Mouse (Mus musculus) right cerebral cortex, postnatal 4 days (tissue): ENCODE data around the gene Ncs1.

Experiments used
- DNase-seq: peaks from one replicate; pipeline ENCODE4 v3.0.0-alpha.2; 2022

The Ncs1 gene

DNA sequence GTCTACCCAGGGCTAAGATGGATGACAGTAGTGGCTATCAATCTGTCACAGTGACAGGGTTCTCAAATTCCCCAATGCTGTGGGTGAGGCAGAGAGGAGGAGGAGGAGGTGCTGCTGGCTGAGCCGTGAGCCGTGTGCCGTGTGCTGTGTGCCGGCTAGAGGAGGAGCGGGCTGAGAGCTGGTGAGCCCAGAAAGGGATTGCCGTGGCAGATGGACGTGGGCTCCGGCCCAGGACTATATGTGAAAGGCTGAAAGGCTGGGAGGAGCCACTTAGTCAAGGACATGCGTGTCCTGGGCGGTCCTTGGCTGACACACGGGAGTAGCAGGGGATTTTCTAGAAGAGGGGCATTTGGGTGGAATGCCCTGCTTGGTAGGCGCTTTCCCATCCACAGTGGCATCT lies 37.3 kb downstream of the Ncs1 start:
- no peak for DNase-seq

DNA sequence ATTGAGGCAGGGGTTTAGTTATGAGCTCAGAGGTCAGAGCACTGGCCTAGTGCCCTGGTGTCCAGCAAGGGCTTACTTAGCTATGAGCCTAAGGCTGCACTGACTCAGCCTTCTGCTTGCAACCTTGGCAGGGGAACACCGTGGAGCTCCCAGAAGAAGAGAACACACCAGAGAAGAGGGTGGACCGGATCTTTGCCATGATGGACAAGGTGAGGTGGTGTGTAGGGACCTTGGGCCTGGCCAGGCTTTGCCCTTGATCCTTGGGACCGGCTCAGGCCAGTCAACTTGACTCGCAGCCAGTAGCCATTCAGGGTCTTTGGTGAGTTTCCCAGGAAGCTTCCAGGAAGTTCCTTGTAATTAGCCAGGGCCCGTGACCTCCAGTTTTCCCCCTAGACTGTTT lies 38.9 kb downstream of the Ncs1 start:
- no peak for DNase-seq

- DNase-seq = peak; percentile 80
Observed at GRCm38 (mm10) chr2:31291421-31291820, 45.8 kb downstream of the Ncs1 start.

DNA sequence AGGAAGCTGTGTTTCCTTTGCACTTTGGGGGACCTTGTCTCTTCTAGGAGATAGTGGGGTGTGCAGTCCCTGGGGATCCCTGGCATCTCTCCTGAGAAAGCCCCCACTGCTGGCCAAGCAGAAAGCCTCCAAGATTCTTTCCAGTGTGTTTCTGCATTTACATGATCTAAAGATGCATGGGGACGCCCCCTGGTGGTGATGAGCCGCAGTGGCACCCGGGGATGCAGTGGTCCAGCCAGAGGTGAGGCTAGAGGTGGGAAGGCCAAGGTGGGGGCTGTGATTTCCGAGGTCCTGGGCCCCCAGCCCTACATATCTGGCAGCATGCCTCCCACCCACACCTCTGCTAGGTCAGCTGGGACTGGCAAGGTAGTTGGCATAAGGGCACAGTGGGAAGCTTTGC lies 49.4 kb downstream of the Ncs1 start:
- peak; percentile 81 for DNase-seq

GRCm38 (mm10) chr2:31296395-31296794 lies 50.8 kb downstream of the Ncs1 start:
- no peak for DNase-seq

DNA sequence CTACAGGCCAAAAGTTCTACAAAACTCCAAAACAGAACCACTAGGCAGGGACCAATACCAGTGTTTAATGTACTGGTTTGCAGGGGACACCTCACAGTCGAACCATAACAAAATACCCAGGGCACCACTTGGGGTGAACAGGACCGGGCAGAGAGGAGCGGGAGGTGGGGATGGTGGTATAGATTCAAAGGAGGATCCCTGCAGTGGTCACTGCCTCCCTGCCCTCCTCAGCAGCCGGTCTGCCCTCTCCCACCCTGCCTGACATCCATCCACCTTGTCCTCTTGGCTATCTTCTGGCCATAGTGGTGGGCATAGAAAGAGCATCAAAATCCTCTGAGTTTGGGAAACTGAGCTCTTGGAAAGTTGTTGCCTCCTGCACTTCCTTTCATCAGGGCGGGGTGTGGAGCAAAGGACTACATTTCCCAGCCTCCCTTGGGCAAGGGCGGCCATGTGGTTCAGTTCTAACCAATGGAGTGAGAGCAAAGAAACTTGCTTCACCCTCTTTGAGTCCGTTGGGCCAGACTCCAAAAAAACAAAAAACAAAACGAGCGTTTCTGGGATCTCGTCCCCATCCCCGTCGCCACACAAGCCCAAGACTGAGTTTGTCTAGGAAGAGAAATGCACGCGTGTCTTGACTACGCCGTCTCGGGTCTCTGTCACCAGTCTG lies 52.1 kb downstream of the Ncs1 start:
- no peak for DNase-seq

- DNase-seq = no peak
Observed at GRCm38 (mm10) chr2:31298814-31299213, 53.2 kb downstream of the Ncs1 start.

GRCm38 (mm10) chr2:31299266-31299665 lies 53.6 kb downstream of the Ncs1 start:
- DNase-seq = no peak

DNA sequence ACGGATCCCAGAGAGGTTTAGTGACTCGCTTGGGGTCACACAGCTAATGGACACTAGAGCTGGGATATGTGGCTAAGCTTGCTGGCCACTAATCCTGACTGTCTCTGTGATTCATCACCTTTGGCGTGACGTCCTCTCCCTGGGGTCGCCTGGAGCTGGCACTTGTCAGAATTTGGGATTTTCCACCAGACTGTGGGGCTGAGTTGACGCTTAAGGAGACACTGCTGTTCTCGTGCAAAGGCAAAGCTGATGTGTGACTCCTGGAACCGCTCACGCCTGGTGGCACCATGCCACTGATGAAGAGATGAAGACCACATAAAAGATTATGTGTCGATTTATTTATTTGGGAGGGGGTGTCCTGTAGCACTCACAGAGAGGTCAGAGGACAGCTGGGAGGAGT lies 54.4 kb downstream of the Ncs1 start:
- no peak for DNase-seq

DNA sequence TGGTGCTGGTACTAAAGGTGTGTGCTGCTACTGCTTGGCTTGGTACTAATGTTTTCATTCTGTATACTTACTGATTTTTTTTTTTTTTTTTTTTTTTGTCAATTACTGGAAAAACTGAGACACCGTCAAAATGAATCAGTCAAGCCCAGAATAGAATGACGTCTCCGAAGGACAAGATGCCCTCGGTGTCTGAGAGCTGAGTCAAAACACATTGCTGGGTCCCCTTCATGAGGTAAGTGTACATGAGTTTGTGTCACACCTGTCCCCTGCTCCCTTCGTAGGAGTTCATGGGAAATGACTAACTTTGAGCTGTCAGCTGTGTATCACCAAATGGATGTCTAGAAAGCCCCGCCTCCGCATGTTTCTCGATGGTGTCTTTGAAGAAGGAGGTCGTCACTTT lies 57.6 kb downstream of the Ncs1 start:
- no peak for DNase-seq

DNA sequence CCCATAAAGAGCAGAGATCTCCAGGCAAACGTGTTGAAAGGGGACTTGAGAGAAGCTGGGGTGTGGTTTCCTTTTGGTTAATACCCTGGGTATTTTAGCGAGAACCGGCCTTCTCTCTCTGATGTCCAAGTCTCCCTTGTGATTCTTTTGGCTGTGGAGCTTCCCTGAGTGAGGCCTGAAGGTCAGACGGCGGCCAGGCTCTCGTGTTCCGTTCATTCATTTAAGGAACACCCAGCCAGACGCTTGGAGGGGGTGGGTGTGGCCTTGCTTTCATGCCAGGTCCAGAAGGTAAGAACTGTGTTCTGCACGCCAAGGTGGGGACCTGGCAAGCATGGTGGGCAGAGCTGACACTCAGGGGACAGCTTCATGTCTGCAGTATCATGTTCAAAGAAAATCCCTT lies 58.6 kb downstream of the Ncs1 start:
- no peak for DNase-seq

DNA sequence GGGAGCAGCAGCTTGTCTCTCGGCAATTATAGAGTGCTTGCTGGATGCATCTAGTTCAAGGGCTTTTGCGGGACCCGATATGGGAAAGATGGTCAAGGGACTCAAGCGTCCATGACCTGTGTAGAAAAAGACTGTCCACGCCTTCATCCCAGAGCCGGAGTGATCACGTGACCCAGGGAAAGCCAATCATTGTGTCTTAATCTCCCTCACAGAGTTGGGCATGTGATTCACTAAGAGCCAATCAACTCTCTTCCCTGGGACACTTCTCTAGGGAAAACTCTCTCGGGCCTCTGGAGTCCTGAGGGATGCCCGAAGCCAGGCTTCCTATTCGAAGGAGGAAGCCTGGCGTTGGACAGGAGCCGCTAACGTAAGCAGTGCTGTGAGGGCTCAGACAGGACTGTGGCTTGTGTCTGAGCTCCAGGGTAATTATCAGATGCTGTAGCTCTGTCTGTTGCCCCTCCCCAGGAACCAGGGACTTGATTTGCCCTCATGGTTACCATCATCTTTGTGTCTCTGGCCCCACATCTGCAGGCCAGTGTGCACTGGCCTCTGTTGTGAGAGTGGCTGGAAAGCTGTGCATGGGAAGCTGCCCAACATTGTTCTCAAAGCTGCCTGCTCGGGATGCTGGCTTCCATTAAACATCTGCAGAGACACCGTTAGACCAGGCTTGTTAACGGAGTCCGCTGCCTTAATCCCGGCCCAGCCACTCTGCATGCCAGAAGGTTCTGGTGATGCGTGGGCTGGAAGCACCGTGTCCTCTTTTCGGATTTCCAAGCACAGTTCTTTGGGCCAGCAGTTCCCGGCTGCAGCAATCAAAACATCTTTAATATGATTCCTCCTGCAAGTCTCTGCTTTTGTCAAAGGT lies 59.4 kb downstream of the Ncs1 start:
- DNase-seq = no peak

- DNase-seq = peak; percentile 50
Observed at GRCm38 (mm10) chr2:31305684-31306083, 60.1 kb downstream of the Ncs1 start.

DNA sequence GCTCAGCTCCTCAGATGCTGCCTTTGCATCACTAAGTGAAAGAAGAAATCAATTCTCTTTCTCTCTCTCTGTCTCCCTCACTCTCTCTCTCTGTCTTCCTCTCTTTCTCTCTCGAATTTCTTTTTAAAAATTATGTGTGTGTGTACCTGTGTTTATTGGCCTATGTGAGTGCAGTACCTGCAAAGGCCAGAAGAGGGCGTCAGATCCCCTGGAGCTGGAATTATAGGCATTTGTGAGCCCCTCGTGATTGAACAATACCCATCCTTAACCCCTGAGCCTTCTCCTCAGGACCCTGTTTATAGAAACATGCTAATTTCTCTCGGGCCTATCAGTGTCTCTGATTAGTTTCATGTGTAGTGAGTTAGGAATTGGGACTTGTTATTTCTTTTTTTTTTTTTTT lies 62.6 kb downstream of the Ncs1 start:
- DNase-seq = no peak

- DNase-seq = no peak
Observed at GRCm38 (mm10) chr2:31309549-31309948, 63.9 kb downstream of the Ncs1 start.

DNA sequence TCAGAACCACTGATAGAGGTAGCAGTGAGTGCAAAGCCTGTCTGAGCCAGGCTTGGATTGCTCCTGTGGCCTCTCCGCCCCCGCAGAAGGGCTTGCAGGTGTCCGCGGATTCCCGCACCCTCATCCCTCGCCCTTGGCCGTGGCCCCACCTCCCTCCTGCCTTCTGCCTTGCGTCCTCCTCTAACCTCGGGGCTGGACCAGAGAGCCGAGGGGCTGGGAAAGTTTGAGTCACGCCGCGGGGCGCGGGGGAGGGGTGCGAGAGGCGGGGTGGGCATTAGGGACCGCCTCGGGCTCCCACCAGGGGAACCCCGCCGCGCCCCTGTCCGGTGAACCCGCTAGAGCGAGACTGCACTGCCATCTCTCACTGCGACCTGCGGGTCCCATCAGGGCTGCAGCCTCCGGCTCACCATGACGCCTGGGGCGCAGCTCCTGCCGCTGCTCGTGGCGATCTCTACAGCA lies 68.4 kb downstream of the Ncs1 start, which contains the start of gene Hmcn2:
TSS of gene Hmcn2 (plus strand) at position 409 of the 459 bp plus-strand sequence.
- DNase-seq = no peak

DNA sequence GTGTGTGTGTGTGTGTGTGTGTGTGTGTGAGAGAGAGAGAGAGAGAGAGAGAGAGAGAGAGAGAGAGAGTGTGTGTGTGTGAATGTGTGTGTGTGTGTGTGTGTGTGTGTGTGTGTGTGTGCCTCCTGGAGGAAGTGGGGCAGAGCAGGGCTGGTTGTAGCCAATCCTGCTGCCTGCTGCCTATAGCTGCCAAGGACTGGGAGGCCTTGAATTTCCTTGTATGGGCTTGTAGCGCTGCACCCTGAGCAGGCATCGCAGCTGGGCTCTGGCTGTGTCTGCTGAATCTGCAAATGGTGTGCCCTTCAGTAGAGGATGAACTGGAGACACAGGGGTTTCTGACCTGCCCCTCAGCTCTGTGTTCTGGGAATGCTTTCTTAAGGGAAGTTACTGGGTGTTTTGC lies 72.5 kb downstream of the Ncs1 start:
- DNase-seq = no peak

DNA sequence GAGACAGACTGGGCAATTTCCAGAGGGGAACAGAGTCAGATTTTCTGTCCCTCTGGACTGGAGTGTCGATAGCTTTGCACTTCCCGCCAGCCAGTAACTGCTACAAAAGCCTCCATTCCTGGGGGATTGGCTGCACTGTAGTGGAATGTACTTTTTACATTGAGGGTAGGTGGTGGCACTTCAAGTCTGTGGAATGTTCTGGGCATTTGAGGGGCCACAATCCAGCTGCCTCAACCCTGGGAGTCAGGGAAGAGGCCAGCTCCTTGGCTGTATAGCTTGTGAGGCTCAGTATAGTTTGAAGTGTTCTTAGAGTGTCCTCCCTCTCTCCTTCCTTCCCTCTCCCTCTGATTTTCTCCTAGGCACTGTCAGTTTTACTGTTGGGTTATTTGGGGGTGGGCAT lies 73.6 kb downstream of the Ncs1 start:
- DNase-seq = no peak

DNA sequence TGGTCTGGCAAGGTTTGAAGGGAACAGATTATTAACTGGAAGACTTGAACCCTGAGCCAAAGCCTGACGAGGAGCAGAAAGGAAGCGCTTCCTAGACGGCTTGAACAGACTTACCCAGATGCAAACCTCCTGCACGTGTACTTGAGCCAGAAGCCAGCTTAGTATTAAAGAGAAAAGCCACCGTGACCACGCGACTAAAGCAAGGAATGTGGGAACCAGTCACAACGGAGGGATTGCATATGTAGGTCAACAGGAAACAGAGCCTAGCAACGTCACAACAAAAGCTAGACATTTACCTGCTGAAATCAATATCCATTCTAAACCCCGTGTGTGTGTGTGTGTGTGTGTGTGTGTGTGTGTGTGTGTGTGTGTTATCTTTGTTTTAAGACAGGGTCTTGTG lies 81.6 kb downstream of the Ncs1 start:
- no peak for DNase-seq

DNA sequence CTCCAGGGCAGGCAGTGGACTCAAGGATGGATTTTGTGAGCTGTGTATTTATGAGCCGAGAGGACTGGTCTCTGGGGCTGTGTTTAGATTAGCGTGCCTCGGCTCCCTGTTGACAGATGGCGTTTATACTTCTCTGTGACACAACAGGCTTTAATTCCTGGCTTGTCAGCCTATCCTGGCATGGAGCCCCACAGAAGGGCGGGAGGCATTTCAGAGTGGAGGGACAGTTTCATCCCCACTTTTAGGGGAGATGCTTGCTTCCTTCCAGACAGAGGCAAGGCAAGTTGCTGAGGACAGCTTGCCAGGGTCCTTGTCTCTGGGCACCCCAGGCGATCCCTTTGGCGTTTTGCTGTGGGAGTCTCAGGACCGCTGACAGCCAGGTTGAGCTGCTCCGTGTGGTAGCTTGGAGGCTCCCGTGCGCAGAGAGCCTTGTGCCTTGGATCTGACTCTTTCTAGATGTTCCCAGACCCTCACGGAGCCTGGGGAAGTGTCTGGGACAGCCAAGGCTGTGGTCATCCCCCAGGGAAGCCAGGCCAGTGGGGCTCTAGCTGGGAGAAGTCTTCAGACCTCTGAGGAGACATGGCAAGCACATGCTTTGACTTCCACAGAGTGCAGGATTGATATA lies 92.2 kb downstream of the Ncs1 start:
- peak; percentile 17 for DNase-seq

DNA sequence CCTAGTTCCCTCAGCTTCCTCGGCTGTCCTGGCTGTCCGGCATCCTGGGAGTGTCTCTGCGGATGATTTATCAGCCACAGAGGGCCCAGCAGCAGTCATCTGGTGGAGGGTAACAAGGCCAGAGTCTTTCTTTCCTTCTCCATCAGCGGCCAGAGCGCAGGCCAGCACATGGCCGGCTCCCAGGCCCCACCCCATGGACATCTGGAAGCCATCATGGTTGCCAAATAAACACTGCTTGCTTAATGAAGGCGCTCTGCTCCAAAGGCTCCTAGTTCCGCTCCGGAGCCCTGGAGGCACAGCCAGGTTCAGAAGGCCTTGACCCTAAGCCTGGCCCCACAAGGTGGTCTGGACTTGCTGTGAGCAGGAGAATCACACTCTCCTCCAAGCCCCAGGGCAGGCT lies 94.2 kb downstream of the Ncs1 start:
- DNase-seq = no peak

DNA sequence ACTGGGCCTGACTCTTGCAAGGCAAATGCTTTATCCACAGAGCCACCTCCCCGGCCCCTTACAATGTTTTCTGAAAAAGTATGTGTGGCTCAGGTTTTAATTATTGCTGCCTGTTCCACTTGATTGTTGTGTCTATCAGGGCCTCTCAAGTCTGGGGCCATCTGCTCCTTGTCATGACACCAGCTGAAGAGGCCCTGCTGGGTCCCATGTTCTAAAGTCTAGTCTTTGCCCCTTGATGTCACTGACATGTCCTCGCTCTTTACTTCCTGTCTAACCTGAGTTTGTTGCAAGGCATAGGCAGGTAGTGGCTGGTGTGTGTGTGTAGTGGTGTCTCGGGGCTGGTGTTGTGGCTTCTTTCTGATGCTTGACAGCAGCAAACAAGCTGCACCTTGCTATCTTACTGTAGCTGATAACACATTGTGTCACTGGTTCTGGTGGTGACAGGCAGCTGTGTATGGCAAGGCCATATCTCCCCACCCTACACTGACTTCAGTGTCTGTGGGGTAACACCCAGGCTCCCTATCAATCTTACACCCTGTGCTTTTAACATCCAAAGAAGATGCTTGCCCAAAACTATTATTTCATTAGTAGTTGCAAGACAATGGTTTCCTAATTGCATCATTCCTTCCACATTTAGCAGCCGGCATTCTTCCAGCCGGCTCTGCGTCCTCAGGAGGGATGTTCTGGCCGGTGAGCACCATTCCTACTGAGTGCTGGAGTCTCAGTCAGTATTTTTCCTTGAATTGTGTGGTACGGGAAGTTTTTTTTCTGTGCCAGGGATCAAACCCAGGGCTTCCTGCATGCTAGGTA lies 96.3 kb downstream of the Ncs1 start:
- DNase-seq = no peak
